In genomic region chr11:43682415-43683217, GRCm38 (mm10) we compare ENCODE assay signal across 8 mouse cellular contexts. TPM values are rescaled to one million over a fixed set of nuclear protein-coding genes. Genes with fewer than 3 reads are reported as not detected.
DNase-seq lines count a peak whose midpoint lies in the region; ATAC-seq and TF ChIP-seq lines count a peak whose summit lies in the region.

No protein-coding gene starts in this region.

- no peaks in the 10 kb centered on the region for H3K9me3 ChIP-seq in G1E (replicated peaks)
- no peaks in the 10 kb centered on the region for H3K9me3 ChIP-seq in forebrain, embryonic 15.5 days
- H3K9me3 ChIP-seq in lung, embryonic 15.5 days = no peaks in the 10 kb centered on the region

- peak overlapping the region; percentile 92 for H3K9ac ChIP-seq in forebrain, embryonic 15.5 days (replicated peaks)
- peak overlapping the region; percentile 93 for H3K9ac ChIP-seq in lung, embryonic 15.5 days

- peaks cover 22% of the 10 kb centered on the region for H3K4me1 ChIP-seq in G1E (ENCODE audit: insufficient read depth, low read depth, low read length)
- peaks cover 41% of the 10 kb centered on the region for H3K4me1 ChIP-seq in forebrain, embryonic 15.5 days
- H3K4me1 ChIP-seq in lung, embryonic 15.5 days = peaks cover 12% of the 10 kb centered on the region

- ATAC-seq in G1E (ENCODE audit: extremely low read depth, insufficient number of reproducible peaks, low FRiP score, poor library complexity, severe bottlenecking) = no peak
- ATAC-seq in forebrain, embryonic 15.5 days (replicated peaks) = peak; percentile 41
- peak; percentile 32 for ATAC-seq in lung, embryonic 15.5 days (ENCODE audit: borderline replicate concordance, extremely low read depth, low FRiP score, low TSS enrichment)

- DNase-seq in G1E (ENCODE audit: low spot score) = peak; percentile 42
- peak; percentile 64 for DNase-seq in cerebellum, adult 11 months
- DNase-seq in heart, postnatal 25 days (ENCODE audit: low spot score) = peak; percentile 28
- peak; percentile 29 to 38 for DNase-seq in layer of hippocampus, adult 8-10 months (ENCODE audit: low spot score in 2 of 2)
- DNase-seq in ovary, postnatal 36 days (ENCODE audit: low spot score) = peak; percentile 58
- peak; percentile 79 for DNase-seq in thymus, postnatal 14 days

- H3K27ac ChIP-seq in forebrain, embryonic 15.5 days (replicated peaks) = peak overlapping the region; percentile 96
- peak overlapping the region; percentile 92 for H3K27ac ChIP-seq in lung, embryonic 15.5 days

- H3K4me2 ChIP-seq in forebrain, embryonic 15.5 days (replicated peaks) = peak overlapping the region; percentile 61
- peak overlapping the region; percentile 74 for H3K4me2 ChIP-seq in lung, embryonic 15.5 days

- no peak for TF ChIP-seq CTCF in G1E (IDR thresholded peaks at IDR 0.05; ENCODE audit: low read depth, low read length)

- under 1% methylated on average over 69 of the region's 72 CpGs for WGBS in forebrain, embryonic 15.5 days
- WGBS in lung, embryonic 15.5 days = under 1% methylated on average over 72 of the region's 72 CpGs

- H3K36me3 ChIP-seq in G1E (replicated peaks) = peaks cover 25% of the 10 kb centered on the region
- peaks cover 12% of the 10 kb centered on the region; the same call in 1 of the 2 replicates for H3K36me3 ChIP-seq in forebrain, embryonic 15.5 days
- peaks cover 4% of the 10 kb centered on the region; the same call in 1 of the 2 replicates for H3K36me3 ChIP-seq in lung, embryonic 15.5 days

- peak overlapping the region; percentile 89 for H3K4me3 ChIP-seq in G1E (ENCODE audit: low read depth, low read length)
- peak overlapping the region; percentile 70 for H3K4me3 ChIP-seq in forebrain, embryonic 15.5 days
- peak overlapping the region; percentile 86 for H3K4me3 ChIP-seq in lung, embryonic 15.5 days

- intact Hi-C loops in heart, postnatal 25 days (cut with DNase I) = loop anchor here (5.0 kb wide), 2 partner anchors 50 to 70 kb away; no protein-coding TSS in a partner anchor

- peaks cover 2% of the 10 kb centered on the region; the same call in 1 of the 2 replicates for H3K27me3 ChIP-seq in G1E (ENCODE audit: insufficient read depth, low read length)
- no peaks in the 10 kb centered on the region for H3K27me3 ChIP-seq in forebrain, embryonic 15.5 days
- no peaks in the 10 kb centered on the region for H3K27me3 ChIP-seq in lung, embryonic 15.5 days

RNA-seq across cellular contexts. Expression of gene Pwwp2a, which starts 0.8 kb away (rescaled TPM):
- 73.2 and 79.8 TPM in 2 replicates for total RNA-seq in G1E (2014; fragmentation: Nextera tagmentation)
- 28.2 and 38.2 TPM in 2 replicates for total RNA-seq in G1E (2017)
- 5.2 and 6.6 TPM in 2 replicates for polyA plus RNA-seq in G1E (2012)
- 28.8 and 33.4 TPM in 2 replicates for polyA plus RNA-seq in forebrain, embryonic 15.5 days (2015; fragmentation: Nextera tagmentation; extraction: Ambion mirVana)
- 10 to 100 TPM; 18.9 to 20.9 TPM for total RNA-seq in heart, postnatal 25 days (2021)
- total RNA-seq in layer of hippocampus, adult 8-10 months (2022) = 10 to 100 TPM; 65.0 to 71.6 (median 68.6) TPM
- polyA plus RNA-seq in lung, embryonic 15.5 days (2015; fragmentation: Nextera tagmentation; extraction: Ambion mirVana) = 23.4 and 28.4 TPM in 2 replicates

Comparison
In these comparisons a context has a peak if more than half of its experiments do, and no peak if none do; other contexts are left out.
1. DNase-seq: peak in every context shown above with its lines; median percentile 79 in thymus, postnatal 14 days; 64 in cerebellum, adult 11 months; 58 in ovary, postnatal 36 days; 42 in G1E; 34 in layer of hippocampus, adult 8-10 months; 28 in heart, postnatal 25 days.